Mouse (Mus musculus) G1E (cell line): ENCODE measurements around the gene Cdkl3. TPM values are rescaled to one million over a fixed set of nuclear protein-coding genes. Genes with fewer than 3 reads are reported as not detected.

Experiments
- ATAC-seq: 2 replicates; pipeline ENCODE4 v1.8.0; 2016; ENCODE audit warnings: mild to moderate bottlenecking; ENCODE audit not compliant: insufficient number of reproducible peaks, poor library complexity, low FRiP score, severe bottlenecking; ENCODE audit errors: extremely low read depth
- DNase-seq: peaks from one replicate; pipeline ENCODE4 v3.0.0; 2012; ENCODE audit warnings: low spot score
- H3K27me3 ChIP-seq: 2 replicates; pipeline ENCODE4 v1.6.1; 2012; ENCODE audit warnings: mild to moderate bottlenecking, low read length, inconsistent platforms; ENCODE audit not compliant: insufficient read depth
- H3K36me3 ChIP-seq: replicated peaks from 2 replicates; pipeline ENCODE3; 2012; ENCODE audit warnings: mild to moderate bottlenecking, inconsistent platforms
- H3K4me1 ChIP-seq: 2 replicates; pipeline ENCODE4 v1.6.1; 2012; ENCODE audit warnings: low read depth, low read length, inconsistent platforms, mixed read lengths; ENCODE audit not compliant: insufficient read depth
- H3K4me3 ChIP-seq: 2 replicates; pipeline ENCODE4 v1.5.1; 2012; ENCODE audit warnings: low read depth, mild to moderate bottlenecking, inconsistent platforms, low read length, moderate library complexity, mixed read lengths
- H3K9me3 ChIP-seq: replicated peaks from 2 replicates; pipeline ENCODE4 v1.6.1; 2012; ENCODE audit warnings: inconsistent platforms
- CTCF ChIP-seq: IDR thresholded peaks from 2 replicates; pipeline ENCODE4 v1.5.1; 2012; ENCODE audit warnings: low read depth, low read length, inconsistent platforms, mixed read lengths
- GATA1 ChIP-seq: IDR thresholded peaks from 2 replicates; pipeline ENCODE4 v1.6.1; 2012; ENCODE audit warnings: borderline replicate concordance, low read length, inconsistent platforms, mixed read lengths
- GATA2 ChIP-seq: IDR thresholded peaks from 2 replicates; pipeline ENCODE4 v1.6.1; 2012; ENCODE audit warnings: low read depth, low read length, inconsistent platforms, borderline replicate concordance
- POLR2AphosphoS5 ChIP-seq: IDR thresholded peaks from 2 replicates; pipeline ENCODE4 v1.6.1; 2012; ENCODE audit warnings: low read depth, low read length, inconsistent platforms; ENCODE audit not compliant: insufficient replicate concordance
- TAL1 ChIP-seq: conservative IDR thresholded peaks from 2 replicates; pipeline ENCODE4 v1.6.1; 2012; ENCODE audit warnings: low read depth, low read length, inconsistent platforms, mixed read lengths
- polyA plus RNA-seq: library from polyadenylated mRNA; stranded (reverse); fragments of >175 nt; gene quantifications from 2 replicates; pipeline ENCODE4 v1.2.3, GENCODE M21; 2012
- total RNA-seq, 2 experiments: library from RNA; stranded (forward) in 1 of 2; stranded (reverse) in 1 of 2; fragments of 200-1000 nt in 1 of 2; fragments of >200 nt in 1 of 2; fragmentation: Nextera tagmentation in 1 of 2; gene quantifications; 2 replicates each; pipeline ENCODE4 v1.2.3; 2014 to 2017

Cdkl3 gene
- total and polyA plus RNA-seq, 3 experiments = 0.78 to 12.6 (median 2.5) TPM

GRCm38 (mm10) chr11:52128316-52129061 is 124.5 kb downstream of the Cdkl3 start:
- Histone ChIP-seq H3K4me3 (no peak overlapping the region), H3K9me3 (no peaks in the 10 kb centered on the region), H3K27me3 (no peaks in the 10 kb centered on the region), H3K4me1 (peaks cover 3% of the 10 kb centered on the region; the same call in 1 of the 2 replicates), H3K36me3 (peaks cover 66% of the 10 kb centered on the region)
- ATAC-seq = no peak
- TF ChIP-seq CTCF = no peak
- TF ChIP-seq TAL1 = no peak
- TF ChIP-seq GATA1 = no peak
- TF ChIP-seq GATA2 = no peak
- TF ChIP-seq POLR2AphosphoS5 = no peak
- DNase-seq = no peak

DNA sequence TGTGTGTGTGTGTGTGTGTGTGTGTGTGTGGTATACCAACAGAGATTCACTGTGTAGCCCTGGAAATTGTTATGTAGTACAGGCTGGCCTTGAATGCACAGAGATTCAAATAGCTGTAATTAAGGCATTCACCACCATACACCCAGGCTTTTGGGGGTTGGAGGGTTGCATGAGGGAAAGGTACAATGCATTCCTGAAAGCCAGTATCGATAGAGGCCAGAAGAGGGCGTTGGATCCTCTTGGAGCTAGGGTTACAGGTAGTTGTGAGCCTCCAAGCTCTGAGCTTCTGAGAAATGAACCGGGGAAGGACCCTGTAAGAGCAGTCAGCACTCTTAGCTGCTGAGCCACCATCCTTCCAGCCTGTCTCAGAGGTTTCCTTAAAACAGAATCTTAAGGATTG is 125.2 kb downstream of the Cdkl3 start:
- peaks cover 3% of the 10 kb centered on the region; the same call in 1 of the 2 replicates for H3K4me1 ChIP-seq
- H3K9me3 ChIP-seq = no peaks in the 10 kb centered on the region
- no peak for TF ChIP-seq GATA1
- no peak for TF ChIP-seq GATA2
- no peak for TF ChIP-seq TAL1
- DNase-seq (no peak), ATAC-seq (no peak)
- H3K4me3 ChIP-seq = no peak overlapping the region
- peaks cover 59% of the 10 kb centered on the region for H3K36me3 ChIP-seq
- no peaks in the 10 kb centered on the region for H3K27me3 ChIP-seq

- Histone ChIP-seq H3K27me3 (no peaks in the 10 kb centered on the region), H3K9me3 (no peaks in the 10 kb centered on the region), H3K4me3 (no peak overlapping the region), H3K36me3 (peaks cover 52% of the 10 kb centered on the region), H3K4me1 (peaks cover 3% of the 10 kb centered on the region; the same call in 1 of the 2 replicates)
- no peak for DNase-seq
- TF ChIP-seq GATA1 = no peak
- TF ChIP-seq TAL1 = no peak
- no peak for TF ChIP-seq CTCF
- no peak for TF ChIP-seq POLR2AphosphoS5
- no peak for TF ChIP-seq GATA2
- ATAC-seq = no peak; the same call in 1 of the 2 replicates
Measured at GRCm38 (mm10) chr11:52129621-52130450, 125.8 kb downstream of the Cdkl3 start.

GRCm38 (mm10) chr11:52130451-52131068 is 126.5 kb downstream of the Cdkl3 start:
- Histone ChIP-seq H3K4me1 (peaks cover 3% of the 10 kb centered on the region; the same call in 1 of the 2 replicates), H3K9me3 (peaks cover under 1% of the 10 kb centered on the region), H3K27me3 (peaks cover under 1% of the 10 kb centered on the region; the same call in 1 of the 2 replicates), H3K36me3 (peaks cover 45% of the 10 kb centered on the region), H3K4me3 (no peak overlapping the region)
- DNase-seq (no peak), ATAC-seq (no peak)
- no peak for TF ChIP-seq TAL1
- no peak for TF ChIP-seq POLR2AphosphoS5
- no peak for TF ChIP-seq CTCF
- no peak for TF ChIP-seq GATA2
- no peak for TF ChIP-seq GATA1

Other genes with a start within 250 kb of the Cdkl3 start
- 35.7 and 40.9 TPM in 2 replicates for gene Sec24a, start 240.6 kb upstream of the Cdkl3 start, total RNA-seq (2014; fragmentation: Nextera tagmentation)
- gene Sec24a, start 240.6 kb upstream of the Cdkl3 start, total RNA-seq (2017) = 7.7 and 8.2 TPM in 2 replicates
- 22.4 and 24.7 TPM in 2 replicates for gene Sec24a, start 240.6 kb upstream of the Cdkl3 start, polyA plus RNA-seq
- gene Sar1b, start 240.5 kb upstream of the Cdkl3 start, total RNA-seq (2014; fragmentation: Nextera tagmentation) = 103 and 125 TPM in 2 replicates
- gene Sar1b, start 240.5 kb upstream of the Cdkl3 start, total RNA-seq (2017) = 58.7 and 59.2 TPM in 2 replicates
- 2.9 and 4.0 TPM in 2 replicates for gene Sar1b, start 240.5 kb upstream of the Cdkl3 start, polyA plus RNA-seq
- 8.4 and 8.8 TPM in 2 replicates for gene Jade2, start 146.6 kb upstream of the Cdkl3 start, total RNA-seq (2014; fragmentation: Nextera tagmentation)
- 6.9 and 7.0 TPM in 2 replicates for gene Jade2, start 146.6 kb upstream of the Cdkl3 start, total RNA-seq (2017)
- 12.9 and 13.7 TPM in 2 replicates for gene Jade2, start 146.6 kb upstream of the Cdkl3 start, polyA plus RNA-seq
- 148 and 158 TPM in 2 replicates for gene Cdkn2aipnl, start 36.6 kb upstream of the Cdkl3 start, total RNA-seq (2014; fragmentation: Nextera tagmentation)
- 81.5 and 86.8 TPM in 2 replicates for gene Cdkn2aipnl, start 36.6 kb upstream of the Cdkl3 start, total RNA-seq (2017)
- gene Cdkn2aipnl, start 36.6 kb upstream of the Cdkl3 start, polyA plus RNA-seq = 47.2 and 49.4 TPM in 2 replicates
- gene Ube2b, start 3.5 kb upstream of the Cdkl3 start, total RNA-seq (2014; fragmentation: Nextera tagmentation) = 62.4 and 73.4 TPM in 2 replicates
- 106 and 113 TPM in 2 replicates for gene Ube2b, start 3.5 kb upstream of the Cdkl3 start, total RNA-seq (2017)
- gene Ube2b, start 3.5 kb upstream of the Cdkl3 start, polyA plus RNA-seq = 100.0 and 120 TPM in 2 replicates
- gene Ppp2ca, start 94.5 kb downstream of the Cdkl3 start, total RNA-seq (2014; fragmentation: Nextera tagmentation) = 101 and 108 TPM in 2 replicates
- gene Ppp2ca, start 94.5 kb downstream of the Cdkl3 start, total RNA-seq (2017) = 106 and 109 TPM in 2 replicates
- 16.4 and 20.1 TPM in 2 replicates for gene Ppp2ca, start 94.5 kb downstream of the Cdkl3 start, polyA plus RNA-seq
- not detected in 2 replicates for gene Olfr1373, start 141.3 kb downstream of the Cdkl3 start, total RNA-seq (2014; fragmentation: Nextera tagmentation)
- gene Olfr1373, start 141.3 kb downstream of the Cdkl3 start, total RNA-seq (2017) = not detected in 2 replicates
- not detected in 2 replicates for gene Olfr1373, start 141.3 kb downstream of the Cdkl3 start, polyA plus RNA-seq
- gene Olfr1371, start 209.8 kb downstream of the Cdkl3 start, total RNA-seq (2014; fragmentation: Nextera tagmentation) = not detected in 2 replicates
- gene Olfr1371, start 209.8 kb downstream of the Cdkl3 start, total RNA-seq (2017) = 0.27 TPM in 1 of 2 replicates, not detected in the other
- gene Olfr1371, start 209.8 kb downstream of the Cdkl3 start, polyA plus RNA-seq = not detected in 2 replicates
- gene Skp1a, start 227.8 kb downstream of the Cdkl3 start, total RNA-seq (2014; fragmentation: Nextera tagmentation) = 119 and 144 TPM in 2 replicates
- gene Skp1a, start 227.8 kb downstream of the Cdkl3 start, total RNA-seq (2017) = 259 and 285 TPM in 2 replicates
- gene Skp1a, start 227.8 kb downstream of the Cdkl3 start, polyA plus RNA-seq = 8.1 and 19.9 TPM in 2 replicates